Mouse (Mus musculus): ENCODE results near the gene Yeats4.

The Yeats4 gene

GRCm38 (mm10) chr10:117202981-117203557, 21.2 kb downstream of the Yeats4 start:
- no peak for DNase-seq (ENCODE audit: extremely low read depth, low read depth)

GRCm38 (mm10) chr10:117199701-117200100, 24.6 kb downstream of the Yeats4 start:
- no peak for DNase-seq (ENCODE audit: extremely low read depth, low read depth)

GRCm38 (mm10) chr10:117196696-117197095, 27.6 kb downstream of the Yeats4 start:
- DNase-seq (ENCODE audit: extremely low read depth, low read depth) = no peak

- no peak for DNase-seq (ENCODE audit: extremely low read depth, low read depth)
Observed at GRCm38 (mm10) chr10:117195748-117196147, 28.6 kb downstream of the Yeats4 start.

- no peak for DNase-seq (ENCODE audit: extremely low read depth, low read depth)
Observed at GRCm38 (mm10) chr10:117195005-117195404, 29.3 kb downstream of the Yeats4 start.

- no peak for DNase-seq (ENCODE audit: extremely low read depth, low read depth)
Observed at GRCm38 (mm10) chr10:117193364-117193763, 30.9 kb downstream of the Yeats4 start.

GRCm38 (mm10) chr10:117185399-117186089, 38.8 kb downstream of the Yeats4 start:
- DNase-seq (ENCODE audit: extremely low read depth, low read depth) = no peak

- no peak for DNase-seq (ENCODE audit: extremely low read depth, low read depth)
Observed at GRCm38 (mm10) chr10:117181098-117181497, 43.2 kb downstream of the Yeats4 start.

- DNase-seq (ENCODE audit: extremely low read depth, low read depth) = no peak
Observed at GRCm38 (mm10) chr10:117174645-117175044, 49.7 kb downstream of the Yeats4 start.

GRCm38 (mm10) chr10:117173566-117174438, 50.5 kb downstream of the Yeats4 start:
- no peak for DNase-seq (ENCODE audit: extremely low read depth, low read depth)

- DNase-seq (ENCODE audit: extremely low read depth, low read depth) = no peak
Observed at GRCm38 (mm10) chr10:117173111-117173510, 51.2 kb downstream of the Yeats4 start.

- no peak for DNase-seq (ENCODE audit: extremely low read depth, low read depth)
Observed at GRCm38 (mm10) chr10:117172069-117172468, 52.2 kb downstream of the Yeats4 start.

GRCm38 (mm10) chr10:117166785-117167425, 57.4 kb downstream of the Yeats4 start:
- DNase-seq (ENCODE audit: extremely low read depth, low read depth) = no peak
